Mouse (Mus musculus): ENCODE measurements around the gene Dennd1a. TPM values are rescaled to one million over a fixed set of nuclear protein-coding genes. Genes with fewer than 3 reads are reported as not detected.

The Dennd1a gene
- polyA plus RNA-seq, 1 experiment from 2014 or later = 14.4 TPM

GRCm38 (mm10) chr2:38184977-38185376 lies 102.2 kb downstream of the Dennd1a start:
- no peaks in the 10 kb centered on the region for H3K9me3 ChIP-seq
- WGBS = 91% methylated on average over 3 of the region's 3 CpGs
- H3K4me1 ChIP-seq (replicated peaks) = no peaks in the 10 kb centered on the region
- no peaks in the 10 kb centered on the region for H3K36me3 ChIP-seq
- no peak for ATAC-seq (ENCODE audit: low FRiP score)
- H3K27me3 ChIP-seq = no peaks in the 10 kb centered on the region
- H3K4me3 ChIP-seq = no peak overlapping the region
- no peak overlapping the region for H3K9ac ChIP-seq
- H3K27ac ChIP-seq = no peak overlapping the region
- H3K4me2 ChIP-seq = no peak overlapping the region

- Histone ChIP-seq H3K27ac (no peak overlapping the region), H3K9me3 (no peaks in the 10 kb centered on the region)
Observed at GRCm38 (mm10) chr2:38183881-38184280, 103.3 kb downstream of the Dennd1a start.

GRCm38 (mm10) chr2:38182283-38182682 lies 104.9 kb downstream of the Dennd1a start:
- Histone ChIP-seq H3K9ac (no peak overlapping the region), H3K9me3 (no peaks in the 10 kb centered on the region), H3K4me2 (no peak overlapping the region), H3K4me1 (replicated peaks) (no peaks in the 10 kb centered on the region), H3K27me3 (no peaks in the 10 kb centered on the region), H3K4me3 (no peak overlapping the region), H3K36me3 (no peaks in the 10 kb centered on the region), H3K27ac (no peak overlapping the region)
- ATAC-seq (ENCODE audit: low FRiP score) = no peak
- WGBS = 24% methylated on average over 1 of the region's 1 CpGs

More at GRCm38 (mm10) chr2:38183881-38184280, 103.3 kb downstream of the Dennd1a start:
- no peak overlapping the region for H3K4me3 ChIP-seq
- WGBS = 81% methylated on average over 1 of the region's 1 CpGs
- H3K4me2 ChIP-seq = no peak overlapping the region
- no peak overlapping the region for H3K9ac ChIP-seq
- ATAC-seq (ENCODE audit: low FRiP score) = no peak
- H3K4me1 ChIP-seq (replicated peaks) = no peaks in the 10 kb centered on the region
- no peaks in the 10 kb centered on the region for H3K36me3 ChIP-seq
- H3K27me3 ChIP-seq = no peaks in the 10 kb centered on the region

- no peak overlapping the region for H3K4me3 ChIP-seq
Observed at GRCm38 (mm10) chr2:38177583-38177978, 109.6 kb downstream of the Dennd1a start.

GRCm38 (mm10) chr2:38176870-38177582 lies 110.2 kb downstream of the Dennd1a start:
- no peak for ATAC-seq (ENCODE audit: low FRiP score)
- H3K27ac ChIP-seq = no peak overlapping the region
- no peak overlapping the region for H3K9ac ChIP-seq
- H3K9me3 ChIP-seq = no peaks in the 10 kb centered on the region
- H3K27me3 ChIP-seq = no peaks in the 10 kb centered on the region
- H3K4me1 ChIP-seq (replicated peaks) = no peaks in the 10 kb centered on the region
- H3K36me3 ChIP-seq = no peaks in the 10 kb centered on the region
- H3K4me2 ChIP-seq = no peak overlapping the region
- WGBS = 87% methylated on average over 4 of the region's 4 CpGs
- no peak overlapping the region for H3K4me3 ChIP-seq

More at GRCm38 (mm10) chr2:38177583-38177978, 109.6 kb downstream of the Dennd1a start:
- ATAC-seq (ENCODE audit: low FRiP score) = no peak
- Histone ChIP-seq H3K9ac (no peak overlapping the region), H3K27ac (no peak overlapping the region), H3K27me3 (no peaks in the 10 kb centered on the region), H3K4me1 (replicated peaks) (no peaks in the 10 kb centered on the region), H3K9me3 (no peaks in the 10 kb centered on the region), H3K4me2 (no peak overlapping the region), H3K36me3 (no peaks in the 10 kb centered on the region)

GRCm38 (mm10) chr2:38175276-38175675 lies 111.9 kb downstream of the Dennd1a start:
- Histone ChIP-seq H3K4me2 (no peak overlapping the region), H3K9ac (no peak overlapping the region), H3K27me3 (no peaks in the 10 kb centered on the region), H3K27ac (no peak overlapping the region), H3K4me3 (no peak overlapping the region), H3K4me1 (replicated peaks) (no peaks in the 10 kb centered on the region), H3K9me3 (no peaks in the 10 kb centered on the region), H3K36me3 (no peaks in the 10 kb centered on the region)
- ATAC-seq (ENCODE audit: low FRiP score) = no peak

- no peaks in the 10 kb centered on the region for H3K36me3 ChIP-seq
- no peak overlapping the region for H3K9ac ChIP-seq
- WGBS = 94% methylated on average over 3 of the region's 3 CpGs
- no peaks in the 10 kb centered on the region for H3K4me1 ChIP-seq (replicated peaks)
- no peak overlapping the region for H3K4me2 ChIP-seq
- H3K9me3 ChIP-seq = no peaks in the 10 kb centered on the region
- H3K27ac ChIP-seq = no peak overlapping the region
- H3K27me3 ChIP-seq = no peaks in the 10 kb centered on the region
- no peak overlapping the region for H3K4me3 ChIP-seq
- ATAC-seq (ENCODE audit: low FRiP score) = no peak
Observed at GRCm38 (mm10) chr2:38168606-38169005, 118.6 kb downstream of the Dennd1a start.

GRCm38 (mm10) chr2:38165966-38166365 lies 121.2 kb downstream of the Dennd1a start:
- ATAC-seq (ENCODE audit: low FRiP score) = no peak
- 44% methylated on average over 5 of the region's 5 CpGs for WGBS
- H3K36me3 ChIP-seq = no peaks in the 10 kb centered on the region

GRCm38 (mm10) chr2:38164326-38165035 lies 122.7 kb downstream of the Dennd1a start:
- WGBS = 67% methylated on average over 5 of the region's 5 CpGs
- Histone ChIP-seq H3K27me3 (no peaks in the 10 kb centered on the region), H3K4me1 (replicated peaks) (no peaks in the 10 kb centered on the region), H3K36me3 (no peaks in the 10 kb centered on the region), H3K4me2 (no peak overlapping the region), H3K4me3 (no peak overlapping the region), H3K9me3 (no peaks in the 10 kb centered on the region), H3K27ac (no peak overlapping the region), H3K9ac (no peak overlapping the region)
- ATAC-seq (ENCODE audit: low FRiP score) = no peak

More at GRCm38 (mm10) chr2:38165966-38166365, 121.2 kb downstream of the Dennd1a start:
- Histone ChIP-seq H3K4me3 (no peak overlapping the region), H3K4me1 (replicated peaks) (no peaks in the 10 kb centered on the region), H3K9me3 (no peaks in the 10 kb centered on the region), H3K4me2 (no peak overlapping the region), H3K27ac (no peak overlapping the region), H3K27me3 (no peaks in the 10 kb centered on the region), H3K9ac (no peak overlapping the region)

GRCm38 (mm10) chr2:38162486-38162885 lies 124.7 kb downstream of the Dennd1a start:
- H3K4me1 ChIP-seq (replicated peaks) = no peaks in the 10 kb centered on the region
- H3K27me3 ChIP-seq = no peaks in the 10 kb centered on the region
- 20% methylated on average over 3 of the region's 3 CpGs for WGBS
- no peak for ATAC-seq (ENCODE audit: low FRiP score)
- H3K27ac ChIP-seq = no peak overlapping the region
- no peaks in the 10 kb centered on the region for H3K9me3 ChIP-seq
- H3K4me2 ChIP-seq = no peak overlapping the region
- H3K9ac ChIP-seq = no peak overlapping the region
- H3K4me3 ChIP-seq = no peak overlapping the region
- H3K36me3 ChIP-seq = no peaks in the 10 kb centered on the region

GRCm38 (mm10) chr2:38161484-38161883 lies 125.7 kb downstream of the Dennd1a start:
- Histone ChIP-seq H3K27ac (no peak overlapping the region), H3K4me2 (no peak overlapping the region), H3K36me3 (no peaks in the 10 kb centered on the region), H3K9ac (no peak overlapping the region), H3K4me1 (replicated peaks) (no peaks in the 10 kb centered on the region; the same call in 1 of the 2 replicates), H3K4me3 (no peak overlapping the region), H3K27me3 (no peaks in the 10 kb centered on the region), H3K9me3 (no peaks in the 10 kb centered on the region)
- 68% methylated on average over 1 of the region's 1 CpGs for WGBS
- ATAC-seq (ENCODE audit: low FRiP score) = no peak

- ATAC-seq (ENCODE audit: low FRiP score) = no peak
- Histone ChIP-seq H3K36me3 (no peaks in the 10 kb centered on the region), H3K4me1 (replicated peaks) (no peaks in the 10 kb centered on the region; the same call in 1 of the 2 replicates), H3K4me3 (no peak overlapping the region), H3K27ac (no peak overlapping the region), H3K4me2 (no peak overlapping the region), H3K27me3 (no peaks in the 10 kb centered on the region), H3K9ac (no peak overlapping the region), H3K9me3 (no peaks in the 10 kb centered on the region)
- WGBS = 73% methylated on average over 1 of the region's 1 CpGs
Observed at GRCm38 (mm10) chr2:38159736-38160135, 127.5 kb downstream of the Dennd1a start.

- WGBS = 18% methylated on average over 1 of the region's 1 CpGs
- Histone ChIP-seq H3K4me2 (no peak overlapping the region), H3K4me3 (no peak overlapping the region), H3K27me3 (no peaks in the 10 kb centered on the region), H3K9ac (no peak overlapping the region), H3K36me3 (no peaks in the 10 kb centered on the region), H3K9me3 (no peaks in the 10 kb centered on the region), H3K4me1 (replicated peaks) (no peaks in the 10 kb centered on the region; the same call in 1 of the 2 replicates), H3K27ac (no peak overlapping the region)
- ATAC-seq (ENCODE audit: low FRiP score) = no peak
Observed at GRCm38 (mm10) chr2:38157002-38157401, 130.2 kb downstream of the Dennd1a start.
